8 mouse cellular contexts compared by ENCODE assay signal in the genomic region with DNA sequence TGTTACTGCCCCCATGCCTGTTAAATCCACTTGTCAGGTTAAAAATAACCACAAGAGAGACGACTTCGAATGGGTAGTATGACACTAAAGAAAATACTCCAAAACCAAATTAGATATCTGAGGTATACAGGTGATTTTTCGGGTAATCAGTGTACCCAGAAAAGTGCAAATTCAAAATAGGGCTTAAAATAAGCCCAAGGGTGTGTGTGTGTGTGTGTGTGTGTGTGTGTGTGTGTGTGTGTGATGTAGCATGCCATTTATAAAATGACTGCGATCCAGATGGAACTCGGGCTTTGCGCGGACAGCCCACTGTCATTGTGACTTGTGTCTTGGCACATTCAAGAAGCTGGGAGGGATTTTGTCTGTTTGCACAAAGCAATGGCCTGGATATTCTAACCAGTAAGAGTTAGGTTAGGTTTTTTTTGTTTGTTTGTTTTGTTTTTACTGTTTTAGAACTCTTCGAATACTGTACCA. TPM values are rescaled to one million over a fixed set of nuclear protein-coding genes. Genes with fewer than 3 reads are reported as not detected.
DNase-seq lines count a peak whose midpoint lies in the region; ATAC-seq and TF ChIP-seq lines count a peak whose summit lies in the region.

No protein-coding gene starts in this region.

- H3K4me2 ChIP-seq in hindbrain, embryonic 13.5 days: peak overlapping the region; percentile 80
- peak overlapping the region; percentile 87 for H3K4me2 ChIP-seq in liver, embryonic 15.5 days

- ATAC-seq in hindbrain, embryonic 13.5 days (ENCODE audit: low FRiP score): no peak
- no peak for ATAC-seq in liver, embryonic 15.5 days (ENCODE audit: insufficient read depth)
- ATAC-seq in erythroid progenitor cell, adult 5-6 weeks (replicated peaks; ENCODE audit: low FRiP score, poor library complexity, severe bottlenecking): no peak

- 5% methylated on average over 8 of the region's 8 CpGs for WGBS in cerebellum, adult 2 months
- 12% methylated on average over 8 of the region's 8 CpGs for WGBS in hindbrain, embryonic 13.5 days
- 8% methylated on average over 8 of the region's 8 CpGs for WGBS in liver, embryonic 15.5 days (ENCODE audit: insufficient replicate concordance)

- H3K4me3 ChIP-seq in cerebellum, adult 2 months (replicated peaks; ENCODE audit: insufficient read depth, low read depth, low read length): peak overlapping the region; percentile 89
- peak overlapping the region; percentile 92 for H3K4me3 ChIP-seq in hindbrain, embryonic 13.5 days
- peak overlapping the region; percentile 93 for H3K4me3 ChIP-seq in liver, embryonic 15.5 days (replicated peaks)

- no peaks in the 10 kb centered on the region for H3K9me3 ChIP-seq in hindbrain, embryonic 13.5 days
- no peaks in the 10 kb centered on the region for H3K9me3 ChIP-seq in liver, embryonic 15.5 days (replicated peaks)

- H3K4me1 ChIP-seq in cerebellum, adult 2 months (ENCODE audit: control insufficient read depth, insufficient read depth, low read length): no peaks in the 10 kb centered on the region; the same call in 1 of the 2 replicates
- H3K4me1 ChIP-seq in hindbrain, embryonic 13.5 days (replicated peaks): peaks cover 34% of the 10 kb centered on the region
- H3K4me1 ChIP-seq in liver, embryonic 15.5 days (replicated peaks): peaks cover 45% of the 10 kb centered on the region

- peak overlapping the region; percentile 29; the same call in 1 of the 2 replicates for H3K27ac ChIP-seq in cerebellum, adult 2 months (ENCODE audit: insufficient read depth, low read length)
- peak overlapping the region; percentile 96 for H3K27ac ChIP-seq in hindbrain, embryonic 13.5 days
- peak overlapping the region; percentile 92 for H3K27ac ChIP-seq in liver, embryonic 15.5 days (replicated peaks)

- TF ChIP-seq POLR2A in cerebellum, adult 2 months (IDR thresholded peaks at IDR 0.05; ENCODE audit: borderline replicate concordance, insufficient read depth, low read length): no peak

- H3K27me3 ChIP-seq in cerebellum, adult 2 months (ENCODE audit: control insufficient read depth, insufficient read depth, low read length): no peaks in the 10 kb centered on the region
- H3K27me3 ChIP-seq in hindbrain, embryonic 13.5 days: no peaks in the 10 kb centered on the region
- H3K27me3 ChIP-seq in liver, embryonic 15.5 days: no peaks in the 10 kb centered on the region

- DNase-seq in cerebellum, adult 2 months: peak in 1 of 2 experiments; percentile 66
- no peak for DNase-seq in cerebellum, adult 8-10 months
- DNase-seq in CD4-positive helper T cell, adult 2 months (ENCODE audit: low read depth, low spot score): peak; percentile 53
- DNase-seq in embryo, embryonic 9.5 days (ENCODE audit: extremely low spot score): peak; percentile 7
- peak; percentile 47 to 69 for DNase-seq in right cerebral cortex, postnatal 10 days (ENCODE audit: low spot score in 2 of 2)

- H3K36me3 ChIP-seq in hindbrain, embryonic 13.5 days: no peaks in the 10 kb centered on the region
- 0 out of 2 replicates have a peak, but pooled peaks cover 7% of the 10 kb centered on the region for H3K36me3 ChIP-seq in liver, embryonic 15.5 days (replicated peaks)

- TF ChIP-seq CTCF in cerebellum, adult 2 months (IDR thresholded peaks at IDR 0.05; ENCODE audit: borderline replicate concordance, insufficient read depth, low read depth, low read length): no peak

- H3K9ac ChIP-seq in hindbrain, embryonic 13.5 days: peak overlapping the region; percentile 92
- peak overlapping the region; percentile 94 for H3K9ac ChIP-seq in liver, embryonic 15.5 days

RNA-seq across cellular contexts. Expression of a gene that starts 1.1 kb away (rescaled TPM):
- 88.7 and 92.2 TPM in 2 replicates for polyA plus RNA-seq in cerebellum, adult 2 months (2012; rRNA removed)
- polyA plus RNA-seq in hindbrain, embryonic 13.5 days (2015; fragmentation: Nextera tagmentation; extraction: Ambion mirVana): 74.2 and 79.5 TPM in 2 replicates
- polyA plus RNA-seq in liver, embryonic 15.5 days (2015; fragmentation: Nextera tagmentation; extraction: Ambion mirVana): 37.5 and 40.0 TPM in 2 replicates
- total RNA-seq in erythroid progenitor cell, adult 5-6 weeks (2015; ENCODE audit: low replicate concordance): 47.2 and 59.5 TPM in 2 replicates
- 46.2 and 65.4 TPM in 2 replicates for total RNA-seq in erythroid progenitor cell, adult 5-6 weeks (2017; ENCODE audit: low replicate concordance)

RNA-seq across cellular contexts. Expression of a gene that starts 23.4 kb away (rescaled TPM):
- polyA plus RNA-seq in cerebellum, adult 2 months (2012; rRNA removed): 77.9 and 80.3 TPM in 2 replicates
- polyA plus RNA-seq in hindbrain, embryonic 13.5 days (2015; fragmentation: Nextera tagmentation; extraction: Ambion mirVana): 49.0 TPM in 2 replicates
- polyA plus RNA-seq in liver, embryonic 15.5 days (2015; fragmentation: Nextera tagmentation; extraction: Ambion mirVana): 12.1 and 12.2 TPM in 2 replicates
- 13.3 and 29.3 TPM in 2 replicates for total RNA-seq in erythroid progenitor cell, adult 5-6 weeks (2015; ENCODE audit: low replicate concordance)
- 25.8 and 28.4 TPM in 2 replicates for total RNA-seq in erythroid progenitor cell, adult 5-6 weeks (2017; ENCODE audit: low replicate concordance)

RNA-seq across cellular contexts. Expression of a gene that starts 23.5 kb away (rescaled TPM):
- 105 and 110 TPM in 2 replicates for polyA plus RNA-seq in cerebellum, adult 2 months (2012; rRNA removed)
- polyA plus RNA-seq in hindbrain, embryonic 13.5 days (2015; fragmentation: Nextera tagmentation; extraction: Ambion mirVana): 60.7 and 66.8 TPM in 2 replicates
- polyA plus RNA-seq in liver, embryonic 15.5 days (2015; fragmentation: Nextera tagmentation; extraction: Ambion mirVana): 39.9 and 40.7 TPM in 2 replicates
- total RNA-seq in erythroid progenitor cell, adult 5-6 weeks (2015; ENCODE audit: low replicate concordance): 9.2 and 15.1 TPM in 2 replicates
- total RNA-seq in erythroid progenitor cell, adult 5-6 weeks (2017; ENCODE audit: low replicate concordance): 9.4 and 11.9 TPM in 2 replicates

Comparison
In these comparisons a context has a peak if more than half of its experiments do, and no peak if none do; other contexts are left out.
1. H3K27ac ChIP-seq: peak in every context shown above with its lines; median percentile 96 in hindbrain, embryonic 13.5 days; 92 in liver, embryonic 15.5 days; 29 in cerebellum, adult 2 months.